Mouse (Mus musculus) G1E (cell line): ENCODE data around the gene Mad1l1.

Source experiments
- CTCF ChIP-seq: IDR thresholded peaks from 2 replicates; pipeline ENCODE4 v1.5.1; 2012; ENCODE audit warnings: low read depth, low read length, inconsistent platforms, mixed read lengths
- GATA2 ChIP-seq: IDR thresholded peaks from 2 replicates; pipeline ENCODE4 v1.6.1; 2012; ENCODE audit warnings: low read depth, low read length, inconsistent platforms, borderline replicate concordance
- POLR2AphosphoS5 ChIP-seq: IDR thresholded peaks from 2 replicates; pipeline ENCODE4 v1.6.1; 2012; ENCODE audit warnings: low read depth, low read length, inconsistent platforms; ENCODE audit not compliant: insufficient replicate concordance
- TAL1 ChIP-seq: conservative IDR thresholded peaks from 2 replicates; pipeline ENCODE4 v1.6.1; 2012; ENCODE audit warnings: low read depth, low read length, inconsistent platforms, mixed read lengths

GRCm38 (mm10) chr5:140204465-140204864, 116.9 kb downstream of the Mad1l1 start:
- TF ChIP-seq CTCF (no peak), GATA2 (no peak), POLR2AphosphoS5 (no peak), TAL1 (no peak)
